Mouse (Mus musculus) spleen, postnatal 0 days (tissue): ENCODE measurements around the gene Atp6v0e2. TPM values are rescaled to one million over a fixed set of nuclear protein-coding genes. Genes with fewer than 3 reads are reported as not detected.

Source experiments
- polyA plus RNA-seq: library from polyadenylated mRNA; unstranded; fragments of >200 nt; fragmentation: Nextera tagmentation; extraction: Ambion mirVana; gene quantifications from 2 replicates; pipeline ENCODE4 v1.2.1, GENCODE M21; 2015

Gene Atp6v0e2
- polyA plus RNA-seq: 2.2 and 3.2 TPM in 2 replicates

DNA sequence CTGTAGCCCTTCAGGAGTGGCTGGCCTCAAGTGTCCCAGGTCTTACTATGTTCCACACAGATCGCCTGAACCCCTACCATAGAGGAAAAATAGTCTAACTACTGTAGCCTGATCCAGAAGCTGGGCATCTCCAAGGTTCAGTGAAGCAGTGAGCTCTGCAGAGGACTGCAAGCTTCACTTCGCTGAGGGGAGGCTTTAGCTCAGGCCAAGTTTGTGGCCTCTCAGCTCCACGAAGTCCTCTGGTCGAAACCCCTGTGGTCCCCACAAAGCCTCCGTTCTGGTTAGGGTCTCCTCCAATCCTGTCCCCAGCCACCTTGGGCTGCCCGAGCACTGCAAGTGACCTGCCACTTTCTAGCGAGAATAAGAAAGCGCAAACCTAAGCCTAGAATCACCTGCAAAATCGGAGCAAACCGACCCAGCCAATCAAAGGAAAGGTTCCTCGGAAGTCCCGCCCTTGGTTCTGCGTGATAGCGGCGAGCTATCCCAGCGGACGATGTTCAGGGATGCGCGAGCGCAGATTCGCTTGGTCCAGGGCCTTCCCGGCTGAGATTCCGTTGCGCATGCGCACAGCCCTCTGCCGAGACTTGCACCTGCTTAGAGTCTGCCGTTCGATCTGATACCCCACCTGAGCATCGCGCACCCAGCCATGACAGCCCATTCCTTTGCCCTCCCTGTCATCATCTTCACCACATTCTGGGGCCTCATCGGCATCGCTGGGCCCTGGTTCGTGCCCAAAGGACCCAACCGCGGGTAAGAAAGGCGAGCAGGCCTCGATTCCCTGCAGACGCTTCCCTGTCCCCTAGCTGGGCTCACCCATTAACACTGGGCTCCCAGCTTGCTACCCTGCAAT is at the start of gene Atp6v0e2:
Gene Atp6v0e2 (plus strand): TSS at position 511 of the 850 bp plus-strand sequence.

DNA sequence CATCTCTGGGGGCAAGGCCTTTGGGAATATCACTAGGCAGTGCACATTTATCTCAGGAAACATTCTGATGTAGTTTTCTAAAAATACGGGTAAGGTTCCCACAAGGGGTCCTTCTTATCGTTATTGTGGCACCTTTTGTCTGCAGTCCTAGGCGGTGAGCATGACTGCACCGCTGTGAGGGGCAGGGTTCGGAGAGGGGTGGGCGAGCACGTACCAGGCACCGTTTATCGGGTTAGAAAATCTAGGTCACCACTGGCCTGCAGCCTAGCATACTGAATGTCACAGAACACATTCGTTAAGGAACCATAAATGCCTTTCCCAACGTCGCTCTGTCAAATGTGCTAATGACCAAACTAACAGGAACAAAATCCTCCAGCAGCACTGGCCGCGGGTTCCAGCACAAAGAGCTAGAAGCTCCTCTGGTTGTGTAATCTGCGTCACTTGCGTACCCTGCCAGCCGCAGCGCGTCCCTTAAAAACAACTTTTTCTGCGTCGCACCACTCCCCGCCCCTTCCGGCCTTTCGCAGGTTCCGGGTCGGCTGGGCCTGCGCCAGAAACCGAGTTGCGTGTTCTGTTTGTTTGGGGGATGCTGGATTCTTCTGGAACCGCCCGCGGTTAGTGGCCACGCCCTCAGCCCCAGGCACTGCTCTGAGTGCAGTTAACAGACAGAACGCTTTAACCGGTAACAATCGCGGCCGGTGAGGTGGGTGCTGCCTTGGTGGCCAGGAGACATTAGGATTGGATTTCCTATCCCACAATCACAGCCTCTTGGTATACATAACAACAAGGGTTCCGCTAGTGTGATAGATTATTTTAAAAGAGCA is 17.1 kb downstream of the Atp6v0e2 start, which contains the start of gene Lrrc61:
Gene Lrrc61 (plus strand): TSS at position 517 of the 824 bp plus-strand sequence.

DNA sequence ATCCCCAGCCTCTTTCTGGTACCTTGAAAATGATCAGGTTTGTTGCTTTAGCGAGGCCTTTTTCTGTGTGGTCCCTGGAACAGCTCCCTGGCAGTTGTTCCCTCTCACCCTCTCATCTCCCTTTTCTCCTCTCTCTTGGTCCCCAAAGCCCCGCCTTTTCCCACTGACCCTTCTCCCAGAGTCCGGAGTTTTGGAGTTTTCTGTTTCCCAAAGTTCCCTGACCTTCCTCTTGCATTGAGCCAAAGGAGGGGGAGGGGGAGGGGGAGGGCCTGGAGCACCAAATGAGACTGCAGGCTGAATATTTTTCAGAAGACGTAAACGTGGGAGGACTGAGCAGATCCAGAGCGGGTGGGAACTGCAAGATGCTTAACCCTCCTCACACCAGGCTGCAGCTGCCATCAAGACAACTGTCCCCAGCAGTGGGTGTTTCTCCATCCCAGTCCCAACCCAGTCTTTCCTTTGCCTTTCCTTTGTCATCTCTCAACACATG is 35.2 kb downstream of the Atp6v0e2 start, which contains the start of gene Rarres2:
Gene Rarres2 (minus strand): TSS at position 218 of the 490 bp plus-strand sequence.

DNA sequence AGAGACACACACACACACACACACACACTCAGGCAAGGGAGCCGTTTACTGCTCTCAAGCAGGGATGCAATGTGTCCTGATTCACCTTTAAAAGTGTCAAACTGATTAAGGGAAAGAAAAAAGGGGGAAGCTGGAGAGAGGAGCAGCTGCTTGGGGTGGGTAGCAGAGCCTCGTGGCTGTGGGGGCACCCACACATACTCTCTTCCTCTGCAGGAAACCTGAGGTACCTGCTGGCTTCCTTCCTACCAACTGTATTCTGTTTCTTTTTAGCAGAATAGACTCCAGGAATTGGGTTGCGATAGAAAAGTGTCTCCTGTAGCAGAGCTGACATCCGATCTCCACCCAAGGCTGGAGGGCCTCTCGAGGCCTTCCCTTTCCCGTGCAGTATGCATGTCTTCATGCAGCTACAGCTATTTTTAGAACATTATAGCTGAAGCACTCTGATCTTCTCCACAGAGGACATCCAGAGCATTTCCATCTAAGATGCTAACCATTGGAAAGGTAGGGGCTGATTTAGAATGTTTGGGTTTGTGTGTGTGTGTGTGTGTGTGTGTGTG is 51.9 kb downstream of the Atp6v0e2 start, which contains the start of gene Gm45021:
Gene Gm45021 (plus strand): TSS at position 417 of the 557 bp plus-strand sequence.

Other genes starting within 250 kb of the Atp6v0e2 start
- 3.1 and 4.4 TPM in 2 replicates for gene Krba1, start 142.0 kb upstream of the Atp6v0e2 start, polyA plus RNA-seq
- 6.0 and 9.4 TPM in 2 replicates for gene Zfp467, start 91.8 kb upstream of the Atp6v0e2 start, polyA plus RNA-seq
- gene Sspo, start 89.4 kb upstream of the Atp6v0e2 start, polyA plus RNA-seq: 0.05 and 0.16 TPM in 2 replicates
- gene Lrrc61, start 17.2 kb downstream of the Atp6v0e2 start, polyA plus RNA-seq: 2.6 and 3.2 TPM in 2 replicates
- gene Rarres2, start 35.2 kb downstream of the Atp6v0e2 start, polyA plus RNA-seq: 66.3 and 92.8 TPM in 2 replicates
- not detected in 2 replicates for gene Gm45021, start 52.0 kb downstream of the Atp6v0e2 start, polyA plus RNA-seq
- gene Repin1, start 56.3 kb downstream of the Atp6v0e2 start, polyA plus RNA-seq: 5.5 and 7.3 TPM in 2 replicates
- not detected in 2 replicates for gene Gm44965, start 56.3 kb downstream of the Atp6v0e2 start, polyA plus RNA-seq
- gene Zfp775, start 64.4 kb downstream of the Atp6v0e2 start, polyA plus RNA-seq: 1.1 and 2.1 TPM in 2 replicates
- 0.29 and 0.47 TPM in 2 replicates for gene AI854703, start 89.1 kb downstream of the Atp6v0e2 start, polyA plus RNA-seq
- 2.2 and 3.3 TPM in 2 replicates for gene Gimap8, start 109.6 kb downstream of the Atp6v0e2 start, polyA plus RNA-seq
- gene Gimap9, start 138.5 kb downstream of the Atp6v0e2 start, polyA plus RNA-seq: 10.8 and 13.3 TPM in 2 replicates
- 19.4 and 27.0 TPM in 2 replicates for gene Gimap4, start 146.9 kb downstream of the Atp6v0e2 start, polyA plus RNA-seq
- gene Gimap6, start 170.6 kb downstream of the Atp6v0e2 start, polyA plus RNA-seq: 20.1 and 29.3 TPM in 2 replicates
- 0.32 and 1.7 TPM in 2 replicates for gene Gm28053, start 181.0 kb downstream of the Atp6v0e2 start, polyA plus RNA-seq
- gene Gimap7, start 181.0 kb downstream of the Atp6v0e2 start, polyA plus RNA-seq: 0.99 and 1.6 TPM in 2 replicates
- gene Gimap1, start 201.4 kb downstream of the Atp6v0e2 start, polyA plus RNA-seq: 18.4 and 28.7 TPM in 2 replicates
- gene Gimap5, start 208.6 kb downstream of the Atp6v0e2 start, polyA plus RNA-seq: 17.8 and 24.8 TPM in 2 replicates
- 1.6 and 2.8 TPM in 2 replicates for gene Gimap3, start 233.2 kb downstream of the Atp6v0e2 start, polyA plus RNA-seq